In genomic region chr2:169995987-169996386, GRCm38 (mm10) we compare ENCODE assay signal across 9 mouse cellular contexts.
DNase-seq lines count a peak whose midpoint lies in the region; ATAC-seq and TF ChIP-seq lines count a peak whose summit lies in the region.
"Had no signal": no experiment of that assay in that cellular context is flagged by ENCODE, and none has a peak within 500 bp of the region (broad histone marks: within the 10 kb centered on the region; RNA-seq: fewer than 3 reads in every experiment).

No protein-coding gene starts in this region.

- peak overlapping the region; percentile 33 for H3K4me2 ChIP-seq in hindbrain, postnatal 0 days (ENCODE audit: low read depth, low read length)
- H3K4me2 ChIP-seq in liver, embryonic 11.5 days, result peak overlapping the region; percentile 28
- H3K4me2 ChIP-seq in stomach, postnatal 0 days (replicated peaks; ENCODE audit: low read depth), result peak overlapping the region; percentile 29; the same call in 1 of the 2 replicates

- no peak for TF ChIP-seq POLR2A in spleen, adult 2 months (IDR thresholded peaks at IDR 0.05; ENCODE audit: low read depth, low read length)

- H3K36me3 ChIP-seq in spleen, adult 2 months (ENCODE audit: control insufficient read depth, insufficient read depth, low read length), result no peaks in the 10 kb centered on the region
- no peaks in the 10 kb centered on the region for H3K36me3 ChIP-seq in hindbrain, postnatal 0 days (ENCODE audit: insufficient read depth, low read length)
- H3K36me3 ChIP-seq in liver, embryonic 11.5 days (ENCODE audit: control insufficient read depth, insufficient read depth, low read length), result no peaks in the 10 kb centered on the region
- no peaks in the 10 kb centered on the region for H3K36me3 ChIP-seq in stomach, postnatal 0 days (ENCODE audit: control insufficient read depth, insufficient read depth, low read length)

- no peaks in the 10 kb centered on the region for H3K4me1 ChIP-seq in spleen, adult 2 months (ENCODE audit: control insufficient read depth, insufficient read depth, insufficient read length)
- H3K4me1 ChIP-seq in hindbrain, postnatal 0 days (ENCODE audit: insufficient read depth, low read length), result peaks cover 16% of the 10 kb centered on the region
- H3K4me1 ChIP-seq in liver, embryonic 11.5 days (replicated peaks; ENCODE audit: control insufficient read depth, insufficient read depth, low read length), result peaks cover 10% of the 10 kb centered on the region
- no peaks in the 10 kb centered on the region for H3K4me1 ChIP-seq in stomach, postnatal 0 days (replicated peaks; ENCODE audit: control insufficient read depth, insufficient read depth)

- H3K4me3 ChIP-seq in spleen, adult 2 months (ENCODE audit: extremely low read depth, insufficient read depth, insufficient read length), result no peak overlapping the region
- no peak overlapping the region for H3K4me3 ChIP-seq in hindbrain, postnatal 0 days (ENCODE audit: low read length)
- no peak overlapping the region for H3K4me3 ChIP-seq in liver, embryonic 11.5 days (ENCODE audit: low read depth, low read length)
- H3K4me3 ChIP-seq in stomach, postnatal 0 days (ENCODE audit: low read depth, low read length), result no peak overlapping the region; the same call in 1 of the 2 replicates

- H3K27ac ChIP-seq in spleen, adult 2 months (ENCODE audit: insufficient read depth, low read length), result 0 out of 2 replicates have a peak overlapping the region, but pooled peaks have one; percentile 45
- peak overlapping the region; percentile 11; the same call in 1 of the 2 replicates for H3K27ac ChIP-seq in hindbrain, postnatal 0 days
- no peak overlapping the region for H3K27ac ChIP-seq in liver, embryonic 11.5 days (ENCODE audit: low read depth, low read length)
- H3K27ac ChIP-seq in stomach, postnatal 0 days (replicated peaks), result peak overlapping the region; percentile 45

- no peak for DNase-seq in spleen, adult 2 months (ENCODE audit: low read depth in 1 of 2, low spot score in 2 of 2)
- DNase-seq in spleen, postnatal 36 days (ENCODE audit: low spot score in 2 of 2), result no peak
- DNase-seq in hindbrain, postnatal 0 days (ENCODE audit: low spot score), result peak; percentile 31
- no peak for DNase-seq in liver, embryonic 11.5 days (ENCODE audit: low spot score)
- DNase-seq in stomach, postnatal 0 days (ENCODE audit: low spot score), result no peak
- no peak for DNase-seq in urinary bladder, postnatal 4 days (ENCODE audit: low spot score in 2 of 2)
- DNase-seq in cerebellum, adult 9-10 months, result no peak
- DNase-seq in thymus, postnatal 14 days, result no peak
- DNase-seq: spleen, adult 18-20 months had no signal

- WGBS in spleen, adult 2 months, result 47% methylated on average over 12 of the region's 12 CpGs
- WGBS in hindbrain, postnatal 0 days, result 37% methylated on average over 12 of the region's 12 CpGs
- 35% methylated on average over 12 of the region's 12 CpGs for WGBS in liver, embryonic 11.5 days
- WGBS in stomach, postnatal 0 days, result 18% methylated on average over 12 of the region's 12 CpGs

- no peaks in the 10 kb centered on the region for H3K9me3 ChIP-seq in hindbrain, postnatal 0 days (ENCODE audit: low read length)
- H3K9me3 ChIP-seq in liver, embryonic 11.5 days (ENCODE audit: control insufficient read depth, low read length), result no peaks in the 10 kb centered on the region
- H3K9me3 ChIP-seq in stomach, postnatal 0 days (ENCODE audit: control insufficient read depth, low read length), result no peaks in the 10 kb centered on the region

- peak; percentile 28; the same call in 1 of the 2 replicates for ATAC-seq in hindbrain, postnatal 0 days
- no peak for ATAC-seq in liver, embryonic 11.5 days (replicated peaks; ENCODE audit: low FRiP score)
- ATAC-seq in stomach, postnatal 0 days (ENCODE audit: low FRiP score, low TSS enrichment), result no peak

- no peak overlapping the region for H3K9ac ChIP-seq in hindbrain, postnatal 0 days (replicated peaks; ENCODE audit: low read length)
- H3K9ac ChIP-seq in liver, embryonic 11.5 days (ENCODE audit: low read depth, low read length), result no peak overlapping the region
- peak overlapping the region; percentile 38; the same call in 1 of the 2 replicates for H3K9ac ChIP-seq in stomach, postnatal 0 days (ENCODE audit: low read length)

- TF ChIP-seq EP300 in stomach, postnatal 0 days (optimal IDR thresholded peaks at IDR 0.05), result no peak

- no peaks in the 10 kb centered on the region for H3K27me3 ChIP-seq in spleen, adult 2 months (ENCODE audit: control insufficient read depth, insufficient read depth, low read length)
- H3K27me3 ChIP-seq in hindbrain, postnatal 0 days (ENCODE audit: insufficient read depth, low read length), result no peaks in the 10 kb centered on the region
- no peaks in the 10 kb centered on the region; the same call in 1 of the 2 replicates for H3K27me3 ChIP-seq in liver, embryonic 11.5 days (replicated peaks; ENCODE audit: control insufficient read depth, insufficient read depth, low read length)
- no peaks in the 10 kb centered on the region for H3K27me3 ChIP-seq in stomach, postnatal 0 days (ENCODE audit: control insufficient read depth, insufficient read depth, low read length)

- TF ChIP-seq CTCF in spleen, adult 2 months (IDR thresholded peaks at IDR 0.05; ENCODE audit: extremely low read depth, insufficient read depth, insufficient read length, insufficient replicate concordance), result no peak
- no peak for TF ChIP-seq CTCF in hindbrain, postnatal 0 days (IDR thresholded peaks at IDR 0.05; ENCODE audit: low read depth)
- TF ChIP-seq CTCF in stomach, postnatal 0 days (IDR thresholded peaks at IDR 0.05; ENCODE audit: low read depth), result no peak
